Mouse (Mus musculus) thymus, adult 2 months (tissue): Measurements from ENCODE around the gene Fndc5. TPM values are rescaled to one million over a fixed set of nuclear protein-coding genes. Genes with fewer than 3 reads are reported as not detected.

Experiments
- DNase-seq: peaks from one replicate; pipeline ENCODE4 v3.0.0; 2021
- H3K27ac ChIP-seq: fragments of 200-500 bp; 2 replicates; pipeline ENCODE4 v1.5.1; 2012; ENCODE audit warnings: low read length, control low read depth; ENCODE audit not compliant: control insufficient read depth, insufficient read depth
- H3K27me3 ChIP-seq: fragments of 200-500 bp; 2 replicates; pipeline ENCODE4 v1.6.1; 2012; ENCODE audit warnings: mild to moderate bottlenecking, low read length, moderate library complexity, mixed read lengths; ENCODE audit not compliant: control insufficient read depth, insufficient read depth
- H3K36me3 ChIP-seq: fragments of 200-500 bp; 2 replicates; pipeline ENCODE4 v1.6.1; 2012; ENCODE audit warnings: mild to moderate bottlenecking, low read length, moderate library complexity; ENCODE audit not compliant: control insufficient read depth, insufficient read depth
- H3K4me1 ChIP-seq: fragments of 200-500 bp; replicated peaks from 2 replicates; pipeline ENCODE4 v1.6.1; 2012; ENCODE audit warnings: low read length; ENCODE audit not compliant: control insufficient read depth, insufficient read depth
- H3K4me3 ChIP-seq: fragments of 200-500 bp; 2 replicates; pipeline ENCODE4 v1.5.1; 2012; ENCODE audit warnings: mild to moderate bottlenecking, low read length, control low read depth, moderate library complexity; ENCODE audit not compliant: control insufficient read depth, insufficient read depth
- CTCF ChIP-seq: fragments of 200-500 bp; IDR thresholded peaks from 2 replicates; pipeline ENCODE4 v1.5.1; 2012; ENCODE audit warnings: mild to moderate bottlenecking, control low read depth, low read length, moderate library complexity, borderline replicate concordance; ENCODE audit not compliant: control insufficient read depth, poor library complexity, insufficient read depth; ENCODE audit errors: extremely low read depth
- POLR2A ChIP-seq: fragments of 200-500 bp; IDR thresholded peaks from 2 replicates; pipeline ENCODE4 v1.6.1; 2012; ENCODE audit warnings: mild to moderate bottlenecking, low read length, control low read depth, moderate library complexity; ENCODE audit not compliant: control insufficient read depth, poor library complexity, insufficient read depth; ENCODE audit errors: extremely low read depth
- WGBS: fragments of 180-500 bp; shearing (Covaris S2); methylation state at CpG from one replicate; pipeline ENCODE4 v1.1.7; 2018; 5-methylcytosine and 5-hydroxymethylcytosine counted together
- polyA plus RNA-seq: library from polyadenylated mRNA; depleted of rRNA; stranded (reverse); fragments of >200 nt; gene quantifications from 2 replicates; pipeline ENCODE4 v1.2.3, GENCODE M21; 2012

Fndc5 gene
- polyA plus RNA-seq, 1 experiment = 7.0 TPM

GRCm38 (mm10) chr4:129106073-129106472, 30.7 kb upstream of the Fndc5 start:
- WGBS = 55% methylated on average over 9 of the region's 9 CpGs
- Histone ChIP-seq H3K36me3 (no peaks in the 10 kb centered on the region), H3K4me3 (no peak overlapping the region), H3K27ac (no peak overlapping the region), H3K4me1 (no peaks in the 10 kb centered on the region), H3K27me3 (peaks cover 3% of the 10 kb centered on the region)
- TF ChIP-seq CTCF (no peak), POLR2A (no peak)
- DNase-seq = no peak

DNA sequence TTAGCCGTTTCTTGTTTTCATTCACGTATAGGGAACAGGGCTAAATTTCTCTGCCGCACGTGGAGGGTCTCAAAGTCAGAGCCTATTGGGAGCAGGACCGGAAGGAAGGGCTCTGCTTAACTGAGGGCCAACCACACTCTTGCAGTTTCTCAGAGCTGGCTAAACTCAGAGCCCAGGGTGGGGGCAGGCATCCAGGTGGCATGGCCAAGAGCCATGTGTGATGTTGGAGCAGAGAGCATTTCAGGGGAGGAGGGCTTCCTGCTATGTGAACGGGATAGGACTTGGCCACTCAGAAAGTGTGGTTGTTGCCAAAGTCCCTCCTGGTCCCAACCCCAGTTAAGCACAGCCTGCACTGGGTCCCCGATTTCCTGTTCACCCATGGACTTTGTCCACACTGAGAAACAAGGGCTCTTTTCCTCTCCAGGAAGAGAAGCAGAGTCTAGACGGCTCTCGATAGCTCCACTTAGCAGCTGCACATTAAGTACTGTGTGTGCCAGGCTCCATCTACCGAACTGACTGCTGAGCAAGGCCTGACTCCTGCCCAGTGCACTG, 29.4 kb upstream of the Fndc5 start:
- Histone ChIP-seq H3K4me1 (no peaks in the 10 kb centered on the region), H3K36me3 (no peaks in the 10 kb centered on the region), H3K4me3 (no peak overlapping the region), H3K27ac (no peak overlapping the region), H3K27me3 (peaks cover 3% of the 10 kb centered on the region)
- DNase-seq = no peak
- TF ChIP-seq CTCF = no peak
- TF ChIP-seq POLR2A = no peak
- 57% methylated on average over 10 of the region's 10 CpGs for WGBS

DNA sequence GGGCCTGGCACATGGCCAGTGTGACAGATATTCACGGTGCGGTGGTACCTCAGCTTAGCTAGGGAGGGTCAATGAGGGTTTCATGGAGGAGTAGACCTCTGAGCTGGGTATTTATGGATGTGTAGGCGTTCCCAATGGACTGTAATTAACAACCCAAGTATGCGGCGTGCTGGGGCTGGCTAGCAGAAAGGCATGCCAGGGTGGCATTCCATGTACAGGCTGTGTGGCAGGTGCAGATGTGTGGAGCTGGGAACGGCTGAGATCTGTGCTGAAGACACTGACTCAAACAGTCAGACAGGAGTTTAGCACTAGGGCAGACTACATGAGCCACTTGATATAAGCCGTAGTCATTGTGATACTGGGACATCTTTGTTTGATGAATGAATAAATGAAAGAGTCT, 28.2 kb upstream of the Fndc5 start:
- H3K4me1 ChIP-seq = peaks cover 5% of the 10 kb centered on the region; the same call in 1 of the 2 replicates
- no peaks in the 10 kb centered on the region for H3K36me3 ChIP-seq
- H3K27ac ChIP-seq = no peak overlapping the region
- no peak for DNase-seq
- 92% methylated on average over 7 of the region's 7 CpGs for WGBS
- H3K27me3 ChIP-seq = peaks cover 3% of the 10 kb centered on the region
- TF ChIP-seq CTCF (no peak), POLR2A (no peak)
- no peak overlapping the region for H3K4me3 ChIP-seq

GRCm38 (mm10) chr4:129110804-129111203, 26.0 kb upstream of the Fndc5 start:
- TF ChIP-seq POLR2A = no peak
- TF ChIP-seq CTCF = no peak
- DNase-seq = no peak
- H3K4me3 ChIP-seq = no peak overlapping the region
- no peak overlapping the region for H3K27ac ChIP-seq
- H3K36me3 ChIP-seq = no peaks in the 10 kb centered on the region
- peaks cover 5% of the 10 kb centered on the region; the same call in 1 of the 2 replicates for H3K4me1 ChIP-seq
- H3K27me3 ChIP-seq = no peaks in the 10 kb centered on the region; the same call in none of the 2 replicates
- WGBS = 90% methylated on average over 6 of the region's 6 CpGs

- no peak for DNase-seq
- no peak overlapping the region for H3K4me3 ChIP-seq
- H3K36me3 ChIP-seq = no peaks in the 10 kb centered on the region
- peaks cover 5% of the 10 kb centered on the region; the same call in 1 of the 2 replicates for H3K4me1 ChIP-seq
- 61% methylated on average over 11 of the region's 11 CpGs for WGBS
- H3K27ac ChIP-seq = no peak overlapping the region
- H3K27me3 ChIP-seq = no peaks in the 10 kb centered on the region; the same call in none of the 2 replicates
- TF ChIP-seq CTCF = no peak
Measured at GRCm38 (mm10) chr4:129111350-129111749, 25.4 kb upstream of the Fndc5 start.

DNA sequence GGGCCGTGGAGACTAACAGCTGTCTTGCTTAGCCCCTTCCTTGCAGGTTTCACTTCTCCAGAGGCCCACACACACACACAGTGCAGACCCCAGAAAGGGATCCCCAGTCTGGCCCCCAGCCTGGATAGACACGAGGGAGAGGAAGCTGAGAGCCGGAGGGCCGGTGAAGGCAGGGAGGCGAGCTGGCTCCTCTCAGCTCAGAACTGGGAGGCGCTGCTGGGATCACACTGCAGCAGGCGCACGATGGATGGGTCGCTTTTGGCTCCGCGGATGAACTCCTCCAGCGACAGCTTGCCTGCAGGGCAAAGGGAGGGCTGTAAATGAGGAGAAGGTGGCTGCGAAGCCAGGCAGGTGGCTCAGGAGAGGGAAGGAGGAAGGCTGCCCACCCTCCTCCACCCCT, 24.6 kb upstream of the Fndc5 start:
- Histone ChIP-seq H3K27me3 (no peaks in the 10 kb centered on the region; the same call in none of the 2 replicates), H3K4me3 (no peak overlapping the region), H3K27ac (no peak overlapping the region), H3K36me3 (no peaks in the 10 kb centered on the region), H3K4me1 (peaks cover 5% of the 10 kb centered on the region; the same call in 1 of the 2 replicates)
- TF ChIP-seq POLR2A (no peak), CTCF (no peak)
- DNase-seq = no peak
- WGBS = 67% methylated on average over 13 of the region's 13 CpGs

DNA sequence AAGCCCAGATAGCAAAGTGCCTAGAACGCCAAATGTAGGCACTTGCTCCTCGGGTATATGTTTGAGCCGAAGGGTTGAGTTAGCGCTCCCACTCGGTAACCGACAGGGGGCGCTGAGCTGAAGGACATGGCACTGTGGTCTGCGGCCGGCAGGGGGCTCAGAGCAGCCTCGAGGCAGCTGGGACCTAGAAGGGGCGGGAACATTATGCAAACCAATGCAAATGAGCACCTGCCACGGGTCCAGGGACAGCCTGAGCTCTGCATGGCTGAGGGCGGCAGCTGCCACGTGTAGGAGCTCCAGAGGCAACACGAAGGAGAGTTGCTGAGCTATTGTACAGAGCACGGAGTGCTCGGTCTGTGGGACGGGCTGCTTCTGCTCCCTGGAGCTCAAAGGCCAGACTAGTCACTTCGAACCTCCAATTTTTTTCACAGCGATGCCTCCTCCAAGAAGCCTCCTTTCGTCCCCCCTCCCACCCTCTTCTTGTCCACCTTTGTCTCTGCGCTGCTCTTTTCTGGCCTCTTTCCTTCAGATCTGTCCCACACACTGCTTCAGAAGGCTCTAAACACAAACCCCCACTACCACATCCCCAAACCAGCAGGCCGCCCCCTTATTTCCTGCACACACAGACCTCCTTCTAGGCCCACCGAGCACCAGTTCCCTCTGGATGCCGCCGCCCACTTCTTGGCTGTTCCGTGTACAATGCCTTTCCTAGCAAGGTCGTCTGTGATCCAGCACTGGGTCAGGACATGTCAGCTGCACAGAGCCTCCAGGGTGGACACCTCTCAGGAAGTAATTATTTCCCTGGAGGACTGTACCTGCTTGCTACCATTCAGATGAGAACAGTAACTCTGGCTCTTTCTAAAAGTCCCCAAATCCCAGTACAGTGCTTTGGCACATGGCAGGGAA, 23.5 kb upstream of the Fndc5 start:
- H3K4me3 ChIP-seq = no peak overlapping the region
- peak; percentile 76 for TF ChIP-seq CTCF
- no peak for TF ChIP-seq POLR2A
- no peaks in the 10 kb centered on the region; the same call in 1 of the 2 replicates for H3K27me3 ChIP-seq
- WGBS = 29% methylated on average over 28 of the region's 28 CpGs
- peaks cover 5% of the 10 kb centered on the region; the same call in 1 of the 2 replicates for H3K4me1 ChIP-seq
- H3K36me3 ChIP-seq = no peaks in the 10 kb centered on the region
- peak; percentile 41 for DNase-seq
- H3K27ac ChIP-seq = no peak overlapping the region
